Mouse (Mus musculus): ENCODE results near the gene Ogfod1. TPM values are rescaled to one million over a fixed set of nuclear protein-coding genes. Genes with fewer than 3 reads are reported as not detected.

Ogfod1 gene
- polyA plus RNA-seq, 1 experiment from 2014 or later: 14.0 TPM

Other genes with a start within 250 kb of the Ogfod1 start
- 8.1 and 8.6 TPM in 2 replicates for gene Gnao1, start 227.2 kb upstream of the Ogfod1 start, polyA plus RNA-seq (2016; fragmentation: Nextera tagmentation; extraction: Ambion mirVana)
- gene Amfr, start 24.4 kb upstream of the Ogfod1 start, polyA plus RNA-seq (2016; fragmentation: Nextera tagmentation; extraction: Ambion mirVana): 37.6 and 39.1 TPM in 2 replicates
- 155 and 158 TPM in 2 replicates for gene Nudt21, start 167 bp upstream of the Ogfod1 start, polyA plus RNA-seq (2016; fragmentation: Nextera tagmentation; extraction: Ambion mirVana)
- 12.6 and 16.6 TPM in 2 replicates for gene Bbs2, start 61.7 kb downstream of the Ogfod1 start, polyA plus RNA-seq (2016; fragmentation: Nextera tagmentation; extraction: Ambion mirVana)
- gene Mt4, start 100.0 kb downstream of the Ogfod1 start, polyA plus RNA-seq (2016; fragmentation: Nextera tagmentation; extraction: Ambion mirVana): not detected in 2 replicates
- 4.9 and 10.0 TPM in 2 replicates for gene Mt3, start 115.4 kb downstream of the Ogfod1 start, polyA plus RNA-seq (2016; fragmentation: Nextera tagmentation; extraction: Ambion mirVana)
- 55.1 and 61.0 TPM in 2 replicates for gene Mt2, start 135.5 kb downstream of the Ogfod1 start, polyA plus RNA-seq (2016; fragmentation: Nextera tagmentation; extraction: Ambion mirVana)
- gene Mt1, start 141.9 kb downstream of the Ogfod1 start, polyA plus RNA-seq (2016; fragmentation: Nextera tagmentation; extraction: Ambion mirVana): 184 and 196 TPM in 2 replicates
- 150 and 152 TPM in 2 replicates for gene Nup93, start 177.4 kb downstream of the Ogfod1 start, polyA plus RNA-seq (2016; fragmentation: Nextera tagmentation; extraction: Ambion mirVana)

Measured in embryonic facial prominence, embryonic 10.5 days (tissue).